Mouse (Mus musculus) stomach, embryonic 15.5 days (tissue): ENCODE measurements around the gene Glis2. TPM values are rescaled to one million over a fixed set of nuclear protein-coding genes. Genes with fewer than 3 reads are reported as not detected.

Source experiments
- ATAC-seq: fragments of 200-750 bp; cut with Nextera tagmentation; 2 replicates; pipeline ENCODE4 v1.8.0; 2017; ENCODE audit warnings: low read depth, moderate number of reproducible peaks, moderate TSS enrichment; ENCODE audit not compliant: insufficient read depth, low FRiP score
- H3K27ac ChIP-seq: fragments of 300-500 bp; sonication (generic); 2 replicates; pipeline ENCODE4 v1.5.1; 2015; ENCODE audit warnings: mild to moderate bottlenecking, inconsistent platforms
- H3K27me3 ChIP-seq: fragments of 300-500 bp; sonication (generic); replicated peaks from 2 replicates; pipeline ENCODE4 v1.6.1; 2015; ENCODE audit warnings: inconsistent platforms
- H3K36me3 ChIP-seq: fragments of 300-500 bp; sonication (generic); 2 replicates; pipeline ENCODE4 v1.6.1; 2015; ENCODE audit warnings: inconsistent platforms
- H3K4me1 ChIP-seq: fragments of 300-500 bp; sonication (generic); 2 replicates; pipeline ENCODE4 v1.6.1; 2015; ENCODE audit warnings: inconsistent platforms
- H3K4me2 ChIP-seq: fragments of 300-500 bp; sonication (generic); 2 replicates; pipeline ENCODE4 v1.6.1; 2015; ENCODE audit warnings: mild to moderate bottlenecking, inconsistent platforms
- H3K4me3 ChIP-seq: fragments of 300-500 bp; sonication (generic); replicated peaks from 2 replicates; pipeline ENCODE4 v1.5.1; 2015; ENCODE audit warnings: inconsistent platforms
- H3K9ac ChIP-seq: fragments of 300-500 bp; sonication (generic); 2 replicates; pipeline ENCODE4 v1.6.1; 2015; ENCODE audit warnings: inconsistent platforms
- H3K9me3 ChIP-seq: fragments of 300-500 bp; sonication (generic); 2 replicates; pipeline ENCODE4 v1.6.1; 2016; ENCODE audit warnings: inconsistent platforms
- WGBS: fragments of 180-500 bp; shearing (Covaris S2); methylation state at CpG from one replicate; pipeline ENCODE4 v1.1.7; 2015; 5-methylcytosine and 5-hydroxymethylcytosine counted together
- polyA plus RNA-seq: library from polyadenylated mRNA; unstranded; fragments of >200 nt; fragmentation: Nextera tagmentation; extraction: Ambion mirVana; gene quantifications from 2 replicates; pipeline ENCODE4 v1.2.1, GENCODE M21; 2015

The Glis2 gene
- polyA plus RNA-seq, 1 experiment from 2014 or later = 30.6 TPM

DNA sequence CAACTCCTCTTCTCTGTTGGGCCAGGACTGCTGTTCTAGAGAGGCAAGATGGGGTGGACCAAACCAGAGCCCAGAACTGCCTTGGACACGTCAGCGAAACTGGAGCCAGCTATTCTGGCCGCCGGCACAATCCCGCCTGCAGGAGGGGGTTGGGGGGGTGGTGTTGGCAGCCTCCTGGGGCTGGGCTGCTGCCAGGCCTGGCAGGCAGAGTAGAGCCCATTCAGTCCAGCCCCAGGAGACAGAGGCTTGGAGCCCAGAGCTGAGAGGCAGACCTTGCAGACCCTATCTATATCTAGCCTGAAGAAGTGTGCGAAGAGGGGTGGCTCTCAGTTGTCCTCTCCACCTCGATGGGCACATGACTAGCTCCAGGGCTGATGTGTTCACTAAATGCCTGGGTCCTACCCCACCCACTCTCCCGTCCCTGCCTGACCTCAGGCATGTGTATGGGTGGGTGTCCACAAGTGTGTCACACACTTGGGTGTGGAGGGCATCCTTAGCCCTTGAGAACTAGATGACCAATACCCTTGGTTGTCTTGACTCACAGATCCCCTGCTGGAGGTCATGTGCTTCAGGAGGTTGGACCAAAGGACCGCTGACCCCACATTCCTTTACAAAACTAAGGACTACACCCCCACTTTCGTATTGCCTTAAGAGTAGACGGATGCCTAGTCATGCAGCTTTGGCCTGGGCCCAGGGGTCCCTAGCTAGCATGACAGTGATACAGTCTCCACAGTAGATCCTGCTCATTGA is 49.3 kb downstream of the Glis2 start:
- Histone ChIP-seq H3K27ac (peak overlapping the region; percentile 96), H3K36me3 (peaks cover 15% of the 10 kb centered on the region; the same call in 1 of the 2 replicates), H3K4me1 (peaks cover 69% of the 10 kb centered on the region), H3K9me3 (no peaks in the 10 kb centered on the region), H3K27me3 (no peaks in the 10 kb centered on the region), H3K9ac (no peak overlapping the region), H3K4me3 (no peak overlapping the region), H3K4me2 (0 out of 2 replicates have a peak overlapping the region, but pooled peaks have one; percentile 87)
- 62% methylated on average over 11 of the region's 11 CpGs for WGBS
- ATAC-seq = no peak

DNA sequence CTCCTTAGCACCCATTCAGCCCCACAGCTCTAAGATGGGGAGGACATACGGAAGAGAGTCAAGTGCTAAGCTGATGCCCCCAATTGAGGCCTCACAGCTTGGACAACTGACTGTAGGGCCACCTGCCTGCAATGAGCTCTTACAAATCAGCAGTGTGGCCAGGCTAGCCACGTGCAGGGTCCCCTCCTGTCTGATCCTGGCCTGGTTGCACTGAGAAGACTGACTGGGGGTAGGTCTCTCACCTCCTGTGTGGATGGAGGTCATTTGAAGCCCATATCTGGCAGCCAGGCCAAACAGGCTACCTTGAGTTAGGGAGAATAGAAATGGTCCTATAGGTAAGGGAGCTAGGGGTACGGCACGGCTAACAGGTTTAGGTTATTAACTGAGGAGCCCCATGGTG is 51.4 kb downstream of the Glis2 start:
- no peak for ATAC-seq
- H3K9me3 ChIP-seq = no peaks in the 10 kb centered on the region
- no peak overlapping the region for H3K4me3 ChIP-seq
- no peak overlapping the region for H3K9ac ChIP-seq
- peaks cover 58% of the 10 kb centered on the region for H3K4me1 ChIP-seq
- no peaks in the 10 kb centered on the region for H3K27me3 ChIP-seq
- no peak overlapping the region for H3K4me2 ChIP-seq
- H3K36me3 ChIP-seq = peaks cover 30% of the 10 kb centered on the region; the same call in 1 of the 2 replicates
- 76% methylated on average over 4 of the region's 4 CpGs for WGBS
- H3K27ac ChIP-seq = no peak overlapping the region

DNA sequence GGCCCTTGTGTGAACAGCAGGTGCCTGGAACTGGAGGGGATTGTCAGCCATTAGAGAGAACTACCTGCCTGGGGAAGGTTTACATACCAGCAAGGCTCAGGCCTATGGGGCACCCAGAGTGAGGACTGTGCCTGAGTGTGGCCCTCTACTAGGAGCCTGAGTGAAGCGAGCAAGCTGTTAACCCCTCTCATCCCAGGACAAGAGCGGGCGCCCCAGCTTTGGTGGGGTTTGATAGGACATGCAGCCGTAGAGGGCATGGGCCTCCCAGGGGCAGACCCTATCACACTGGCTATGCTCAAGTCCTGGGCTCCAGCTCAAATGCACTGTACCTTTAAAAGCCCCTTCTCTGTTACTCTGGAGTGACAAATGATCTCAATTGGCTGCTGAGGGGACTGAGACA is 52.3 kb downstream of the Glis2 start:
- no peak overlapping the region for H3K4me3 ChIP-seq
- H3K9ac ChIP-seq = no peak overlapping the region
- H3K27me3 ChIP-seq = no peaks in the 10 kb centered on the region
- H3K9me3 ChIP-seq = no peaks in the 10 kb centered on the region
- H3K4me2 ChIP-seq = no peak overlapping the region
- H3K36me3 ChIP-seq = peaks cover 31% of the 10 kb centered on the region; the same call in 1 of the 2 replicates
- H3K4me1 ChIP-seq = peaks cover 57% of the 10 kb centered on the region
- 0 out of 2 replicates have a peak overlapping the region, but pooled peaks have one; percentile 18 for H3K27ac ChIP-seq
- no peak for ATAC-seq
- 68% methylated on average over 4 of the region's 4 CpGs for WGBS

DNA sequence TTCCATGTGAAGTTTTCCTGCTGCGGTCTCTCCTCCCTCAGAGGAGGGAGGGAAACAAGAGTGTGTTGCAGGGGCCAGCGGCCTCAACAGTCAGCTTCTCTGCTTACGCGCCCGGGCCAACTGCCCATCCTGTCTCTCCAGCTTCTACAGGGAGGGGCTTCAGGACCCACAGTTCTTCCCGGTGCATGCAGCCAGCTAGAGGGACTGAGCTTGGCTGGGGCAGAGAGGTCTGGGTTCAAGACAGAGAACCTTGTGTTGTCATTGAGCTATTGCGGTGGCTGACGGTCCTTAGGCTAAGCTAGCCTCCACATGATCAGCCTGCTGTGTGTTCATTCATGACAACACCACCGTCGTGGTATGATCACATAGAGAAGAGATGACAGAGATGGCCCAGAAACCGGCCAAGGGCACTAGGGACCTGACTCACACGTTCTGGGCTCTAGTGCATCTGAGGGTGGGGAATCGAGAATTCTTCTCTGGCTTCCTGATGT is 53.2 kb downstream of the Glis2 start:
- Histone ChIP-seq H3K4me2 (no peak overlapping the region), H3K27me3 (no peaks in the 10 kb centered on the region), H3K27ac (peak overlapping the region; percentile 62), H3K9ac (no peak overlapping the region), H3K4me3 (no peak overlapping the region), H3K4me1 (peaks cover 51% of the 10 kb centered on the region), H3K36me3 (peaks cover 40% of the 10 kb centered on the region), H3K9me3 (no peaks in the 10 kb centered on the region)
- WGBS = 58% methylated on average over 13 of the region's 13 CpGs
- ATAC-seq = no peak

DNA sequence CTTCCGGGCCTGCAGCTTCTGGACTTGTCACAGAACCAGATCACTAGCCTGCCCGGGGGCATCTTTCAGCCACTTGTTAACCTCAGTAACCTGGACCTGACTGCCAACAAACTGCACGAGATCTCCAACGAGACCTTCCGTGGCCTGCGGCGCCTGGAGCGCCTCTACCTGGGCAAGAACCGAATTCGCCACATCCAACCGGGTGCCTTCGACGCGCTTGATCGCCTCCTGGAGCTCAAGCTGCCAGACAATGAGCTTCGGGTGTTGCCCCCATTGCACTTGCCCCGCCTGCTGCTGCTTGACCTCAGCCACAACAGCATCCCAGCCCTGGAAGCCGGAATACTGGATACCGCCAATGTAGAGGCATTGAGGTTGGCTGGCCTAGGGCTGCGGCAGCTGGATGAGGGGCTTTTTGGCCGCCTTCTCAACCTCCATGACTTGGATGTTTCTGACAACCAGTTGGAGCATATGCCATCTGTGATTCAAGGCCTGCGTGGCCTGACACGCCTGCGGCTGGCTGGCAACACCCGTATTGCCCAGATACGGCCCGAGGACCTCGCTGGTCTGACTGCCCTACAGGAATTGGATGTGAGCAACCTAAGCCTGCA is 54.0 kb downstream of the Glis2 start:
- Histone ChIP-seq H3K27ac (no peak overlapping the region), H3K4me3 (no peak overlapping the region), H3K36me3 (peaks cover 46% of the 10 kb centered on the region), H3K9me3 (no peaks in the 10 kb centered on the region), H3K27me3 (no peaks in the 10 kb centered on the region), H3K4me2 (no peak overlapping the region), H3K4me1 (peaks cover 43% of the 10 kb centered on the region), H3K9ac (no peak overlapping the region)
- ATAC-seq = no peak
- 92% methylated on average over 28 of the region's 28 CpGs for WGBS

DNA sequence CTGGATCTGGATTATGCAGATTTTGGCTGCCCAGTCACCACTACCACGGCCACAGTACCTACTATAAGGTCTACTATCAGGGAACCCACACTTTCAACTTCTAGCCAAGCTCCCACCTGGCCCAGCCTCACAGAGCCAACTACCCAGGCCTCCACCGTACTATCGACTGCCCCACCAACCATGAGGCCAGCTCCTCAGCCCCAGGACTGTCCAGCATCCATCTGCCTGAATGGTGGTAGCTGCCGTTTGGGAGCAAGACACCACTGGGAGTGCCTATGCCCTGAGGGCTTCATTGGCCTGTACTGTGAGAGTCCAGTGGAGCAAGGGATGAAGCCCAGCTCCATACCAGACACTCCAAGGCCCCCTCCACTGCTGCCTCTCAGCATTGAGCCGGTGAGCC is 54.7 kb downstream of the Glis2 start:
- no peak overlapping the region for H3K4me3 ChIP-seq
- WGBS = 86% methylated on average over 5 of the region's 5 CpGs
- H3K9me3 ChIP-seq = no peaks in the 10 kb centered on the region
- no peak overlapping the region for H3K4me2 ChIP-seq
- H3K27me3 ChIP-seq = no peaks in the 10 kb centered on the region
- ATAC-seq = no peak
- H3K4me1 ChIP-seq = peaks cover 36% of the 10 kb centered on the region
- no peak overlapping the region for H3K9ac ChIP-seq
- H3K36me3 ChIP-seq = peaks cover 46% of the 10 kb centered on the region
- no peak overlapping the region for H3K27ac ChIP-seq

DNA sequence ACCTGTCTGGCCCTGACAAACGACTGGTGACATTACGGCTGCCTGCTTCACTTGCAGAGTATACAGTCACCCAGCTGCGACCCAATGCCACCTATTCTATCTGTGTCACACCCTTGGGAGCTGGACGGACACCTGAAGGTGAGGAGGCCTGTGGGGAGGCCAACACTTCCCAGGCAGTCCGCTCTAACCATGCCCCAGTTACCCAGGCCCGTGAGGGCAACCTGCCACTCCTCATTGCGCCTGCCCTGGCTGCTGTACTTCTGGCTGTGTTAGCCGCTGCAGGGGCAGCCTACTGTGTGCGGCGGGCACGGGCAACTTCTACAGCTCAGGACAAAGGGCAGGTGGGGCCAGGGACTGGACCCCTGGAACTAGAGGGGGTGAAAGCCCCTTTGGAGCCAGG is 55.2 kb downstream of the Glis2 start:
- no peak for ATAC-seq
- Histone ChIP-seq H3K27me3 (no peaks in the 10 kb centered on the region), H3K27ac (no peak overlapping the region), H3K4me3 (no peak overlapping the region), H3K9me3 (no peaks in the 10 kb centered on the region), H3K4me1 (peaks cover 31% of the 10 kb centered on the region), H3K4me2 (no peak overlapping the region), H3K36me3 (peaks cover 46% of the 10 kb centered on the region), H3K9ac (no peak overlapping the region)
- WGBS = 83% methylated on average over 11 of the region's 11 CpGs

DNA sequence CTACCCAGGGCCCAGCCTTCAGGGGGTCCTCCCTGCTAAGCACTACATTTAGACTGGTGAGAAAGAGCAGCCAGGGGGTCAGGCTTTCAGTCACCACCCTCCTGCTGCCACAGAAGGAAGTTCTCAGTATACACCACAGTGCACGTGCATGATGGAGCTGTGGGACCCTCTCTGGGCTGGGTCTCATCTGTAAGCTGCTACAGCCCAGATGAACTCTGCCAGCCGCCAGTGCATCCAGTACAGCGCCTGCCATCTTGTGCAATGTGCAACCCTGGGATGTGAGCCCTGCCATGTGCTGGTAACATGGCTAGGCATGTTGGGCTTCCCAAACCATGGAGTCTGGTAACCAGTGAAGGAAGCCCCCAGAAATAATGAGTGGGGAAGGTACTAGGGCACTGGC is 55.6 kb downstream of the Glis2 start:
- no peak for ATAC-seq
- H3K9ac ChIP-seq = no peak overlapping the region
- no peak overlapping the region for H3K27ac ChIP-seq
- no peaks in the 10 kb centered on the region for H3K27me3 ChIP-seq
- peaks cover 46% of the 10 kb centered on the region for H3K36me3 ChIP-seq
- no peaks in the 10 kb centered on the region for H3K9me3 ChIP-seq
- no peak overlapping the region for H3K4me2 ChIP-seq
- WGBS = 84% methylated on average over 3 of the region's 3 CpGs
- H3K4me1 ChIP-seq = peaks cover 32% of the 10 kb centered on the region
- H3K4me3 ChIP-seq = no peak overlapping the region

DNA sequence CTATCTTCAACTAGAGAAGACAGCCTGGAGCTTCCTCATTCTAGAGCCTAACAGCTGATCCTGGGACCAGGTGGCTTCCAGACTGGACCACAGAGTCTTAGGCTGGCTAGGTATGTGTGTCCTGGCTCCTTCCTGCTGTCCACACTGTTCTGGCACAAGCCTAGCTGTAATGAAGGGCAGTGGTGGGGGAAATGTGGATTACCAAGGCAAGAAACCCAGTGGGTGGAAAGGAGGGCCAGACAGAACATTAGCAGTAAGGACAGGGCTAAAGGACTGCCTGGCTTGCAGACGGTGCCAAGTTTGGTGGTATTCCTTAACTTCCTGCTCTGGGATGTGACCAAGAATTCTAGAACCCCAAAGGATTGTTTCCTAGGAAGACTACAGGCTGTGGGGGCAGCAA is 56.6 kb downstream of the Glis2 start:
- no peak overlapping the region for H3K4me2 ChIP-seq
- no peaks in the 10 kb centered on the region for H3K27me3 ChIP-seq
- no peak overlapping the region for H3K27ac ChIP-seq
- H3K36me3 ChIP-seq = peaks cover 39% of the 10 kb centered on the region
- H3K9ac ChIP-seq = no peak overlapping the region
- H3K4me1 ChIP-seq = peaks cover 36% of the 10 kb centered on the region
- H3K4me3 ChIP-seq = no peak overlapping the region
- WGBS = 89% methylated on average over 1 of the region's 1 CpGs
- no peak for ATAC-seq
- no peaks in the 10 kb centered on the region for H3K9me3 ChIP-seq

DNA sequence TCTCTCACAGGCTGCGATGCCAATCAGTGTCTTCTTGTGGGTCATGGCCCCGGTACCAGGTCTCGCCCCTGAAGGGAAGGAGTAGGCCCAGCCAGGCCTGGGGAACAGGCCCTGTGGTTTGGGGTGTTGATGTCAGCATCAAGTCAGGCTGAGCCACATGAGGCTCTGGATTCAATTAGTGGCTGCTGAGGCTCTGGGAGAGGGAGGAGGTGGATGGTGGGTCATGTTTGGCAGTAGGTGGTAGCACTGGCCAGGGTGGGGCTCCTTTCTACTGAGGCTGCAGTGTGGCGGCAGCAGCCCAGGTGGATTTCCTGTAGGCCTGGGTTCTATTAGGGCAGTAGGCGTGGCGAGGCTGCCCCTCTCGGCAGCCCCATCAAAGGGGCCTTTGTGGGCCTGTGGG is 57.1 kb downstream of the Glis2 start:
- no peaks in the 10 kb centered on the region for H3K9me3 ChIP-seq
- H3K36me3 ChIP-seq = peaks cover 38% of the 10 kb centered on the region
- H3K27me3 ChIP-seq = no peaks in the 10 kb centered on the region
- WGBS = 73% methylated on average over 7 of the region's 7 CpGs
- H3K4me2 ChIP-seq = no peak overlapping the region
- H3K27ac ChIP-seq = no peak overlapping the region
- no peak overlapping the region for H3K9ac ChIP-seq
- no peak for ATAC-seq
- H3K4me3 ChIP-seq = no peak overlapping the region
- peaks cover 39% of the 10 kb centered on the region for H3K4me1 ChIP-seq

DNA sequence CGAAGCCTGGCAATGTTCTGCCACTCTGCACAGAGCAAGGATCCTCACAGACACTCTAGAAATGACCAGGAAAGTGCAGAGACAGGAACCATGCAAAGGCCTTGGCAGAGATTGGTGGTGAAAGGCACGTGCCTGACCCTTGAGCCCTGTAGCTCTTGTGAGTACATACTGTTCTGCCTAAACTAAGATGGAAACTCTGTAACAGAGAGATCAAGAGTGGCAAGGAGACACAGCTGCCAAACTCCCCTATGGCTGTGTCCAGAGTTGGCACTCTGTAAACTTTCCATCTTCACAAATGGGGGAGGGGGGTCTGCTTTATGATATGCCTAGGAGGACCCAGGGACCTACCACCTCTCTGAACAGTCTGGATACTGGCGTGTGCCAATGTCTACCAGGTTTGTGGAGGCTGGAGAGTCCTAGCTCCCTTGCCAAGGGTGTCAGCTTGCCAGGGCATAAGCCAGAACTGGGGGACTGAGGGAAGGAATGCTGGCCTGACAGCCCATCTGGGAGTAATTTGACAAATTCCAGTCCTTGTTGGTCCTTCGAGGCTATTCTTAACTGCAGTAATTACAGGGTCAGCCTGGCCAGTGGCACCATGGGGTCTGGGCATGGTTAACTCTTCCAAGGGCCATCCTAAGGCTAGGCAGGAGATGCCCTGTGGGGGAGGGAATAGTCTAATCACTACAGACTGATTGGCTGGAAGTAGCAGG is 58.3 kb downstream of the Glis2 start:
- H3K4me1 ChIP-seq = peaks cover 27% of the 10 kb centered on the region
- no peak for ATAC-seq

DNA sequence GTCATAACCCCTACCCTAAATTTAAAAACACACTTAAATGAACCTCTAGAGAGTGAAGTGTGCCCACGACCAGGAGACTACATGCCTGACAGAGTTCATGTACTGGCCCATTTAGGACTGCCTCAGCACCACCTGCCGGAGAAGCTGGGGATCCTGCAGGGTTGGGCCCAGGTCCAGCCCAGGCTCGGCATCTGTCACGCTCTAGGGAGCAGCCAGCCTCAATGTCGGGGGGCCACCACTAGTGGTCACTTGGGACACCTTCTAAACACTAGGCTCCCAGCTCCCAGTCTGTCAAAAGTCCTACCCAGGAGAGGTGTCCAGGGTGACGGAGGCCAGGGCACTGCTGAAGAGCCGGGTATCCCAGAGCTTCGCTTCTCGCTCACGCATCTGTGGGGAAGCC is 60.2 kb downstream of the Glis2 start:
- Histone ChIP-seq H3K4me2 (no peak overlapping the region), H3K27ac (no peak overlapping the region), H3K27me3 (no peaks in the 10 kb centered on the region), H3K36me3 (peaks cover 27% of the 10 kb centered on the region), H3K4me3 (no peak overlapping the region), H3K9me3 (no peaks in the 10 kb centered on the region), H3K9ac (no peak overlapping the region), H3K4me1 (peaks cover 36% of the 10 kb centered on the region)
- ATAC-seq = no peak; the same call in 1 of the 2 replicates
- WGBS = 85% methylated on average over 10 of the region's 10 CpGs

More for the DNA sequence above, 58.3 kb downstream of the Glis2 start:
- Histone ChIP-seq H3K27me3 (no peaks in the 10 kb centered on the region), H3K4me2 (no peak overlapping the region), H3K9ac (no peak overlapping the region), H3K4me3 (no peak overlapping the region), H3K27ac (0 out of 2 replicates have a peak overlapping the region, but pooled peaks have one; percentile 9), H3K36me3 (peaks cover 35% of the 10 kb centered on the region), H3K9me3 (no peaks in the 10 kb centered on the region)
- WGBS = 72% methylated on average over 4 of the region's 4 CpGs
